Mouse (Mus musculus) forebrain, embryonic 11.5 days (tissue): Measurements from ENCODE around the gene Prim2. TPM values are rescaled to one million over a fixed set of nuclear protein-coding genes. Genes with fewer than 3 reads are reported as not detected.

Source experiments
- ATAC-seq: fragments of 200-750 bp; cut with Nextera tagmentation; replicated peaks from 2 replicates; pipeline ENCODE4 v1.8.0; 2017; ENCODE audit warnings: moderate TSS enrichment; ENCODE audit not compliant: low FRiP score
- DNase-seq: peaks from one replicate; pipeline ENCODE4 v3.0.0-alpha.2; 2017; ENCODE audit warnings: low spot score
- H3K27ac ChIP-seq: fragments of 300-500 bp; sonication (generic); 2 replicates; pipeline ENCODE4 v1.5.1; 2014; ENCODE audit warnings: low read depth, low read length
- H3K27me3 ChIP-seq: fragments of 300-500 bp; sonication (generic); 2 replicates; pipeline ENCODE4 v1.6.1; 2014; ENCODE audit warnings: mild to moderate bottlenecking, low read length, mixed read lengths; ENCODE audit not compliant: control insufficient read depth, insufficient read depth
- H3K36me3 ChIP-seq: fragments of 300-500 bp; sonication (generic); 2 replicates; pipeline ENCODE4 v1.6.1; 2014; ENCODE audit warnings: mild to moderate bottlenecking, low read length, moderate library complexity, mixed read lengths; ENCODE audit not compliant: control insufficient read depth, insufficient read depth
- H3K4me1 ChIP-seq: fragments of 300-500 bp; sonication (generic); replicated peaks from 2 replicates; pipeline ENCODE4 v1.6.1; 2014; ENCODE audit warnings: low read length, mixed read lengths; ENCODE audit not compliant: control insufficient read depth, insufficient read depth
- H3K4me2 ChIP-seq: fragments of 300-500 bp; sonication (generic); 2 replicates; pipeline ENCODE4 v1.6.1; 2014; ENCODE audit warnings: low read depth, mild to moderate bottlenecking, low read length, moderate library complexity, mixed read lengths; ENCODE audit not compliant: severe bottlenecking
- H3K4me3 ChIP-seq: fragments of 300-500 bp; sonication (generic); 2 replicates; pipeline ENCODE4 v1.5.1; 2014; ENCODE audit warnings: low read depth, low read length
- H3K9ac ChIP-seq: fragments of 300-500 bp; sonication (generic); 2 replicates; pipeline ENCODE4 v1.6.1; 2014; ENCODE audit warnings: low read length
- H3K9me3 ChIP-seq: fragments of 300-500 bp; sonication (generic); 2 replicates; pipeline ENCODE4 v1.6.1; 2016; ENCODE audit warnings: low read length, mixed read lengths; ENCODE audit not compliant: control insufficient read depth
- WGBS: fragments of 180-500 bp; shearing (Covaris S2); extraction: QIAGEN DNeasy Blood & Tissue Kit; methylation state at CpG from one replicate; pipeline ENCODE4 v1.1.7; 2014; 5-methylcytosine and 5-hydroxymethylcytosine counted together
- polyA plus RNA-seq: library from polyadenylated mRNA; unstranded; fragments of >200 nt; fragmentation: Nextera tagmentation; extraction: Ambion mirVana; gene quantifications from 2 replicates; pipeline ENCODE4 v1.2.1, GENCODE M21; 2014

Gene Prim2
- polyA plus RNA-seq, 1 experiment from 2014 or later = 58.8 TPM

DNA sequence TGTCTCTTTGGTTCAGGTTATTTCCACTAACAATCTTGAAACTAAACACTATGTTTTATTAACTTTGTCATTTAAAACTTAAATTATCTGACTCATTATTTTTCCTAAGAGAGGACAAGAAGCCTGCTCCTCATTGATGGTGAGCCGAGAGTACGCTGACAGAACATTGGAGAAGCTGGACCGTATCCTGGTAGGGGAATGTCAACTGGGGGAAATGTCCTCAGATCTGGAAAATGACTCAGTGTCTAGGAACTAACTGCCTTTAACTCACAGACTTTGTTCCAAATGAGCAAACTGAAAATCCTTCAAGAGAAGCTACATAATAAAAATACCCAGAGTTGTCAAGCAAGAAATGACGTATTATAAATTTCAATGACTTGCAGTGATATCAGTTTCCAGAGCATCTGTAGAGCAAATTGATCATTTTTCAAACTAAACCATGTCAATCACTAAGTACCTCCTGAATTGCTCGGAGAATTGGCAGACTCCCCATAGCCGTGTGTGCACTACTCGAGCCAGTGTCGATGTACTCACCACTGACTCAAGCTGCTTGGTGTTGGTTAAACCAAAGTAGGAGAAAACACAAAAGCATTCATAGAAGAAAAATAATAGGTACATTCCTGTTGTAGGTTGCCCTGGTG lies 20.0 kb upstream of the Prim2 start:
- Histone ChIP-seq H3K4me3 (no peak overlapping the region), H3K4me2 (no peak overlapping the region), H3K9me3 (no peaks in the 10 kb centered on the region), H3K27ac (no peak overlapping the region), H3K9ac (no peak overlapping the region), H3K4me1 (no peaks in the 10 kb centered on the region), H3K36me3 (no peaks in the 10 kb centered on the region), H3K27me3 (no peaks in the 10 kb centered on the region)
- DNase-seq = no peak
- ATAC-seq = no peak
- 93% methylated on average over 8 of the region's 8 CpGs for WGBS

DNA sequence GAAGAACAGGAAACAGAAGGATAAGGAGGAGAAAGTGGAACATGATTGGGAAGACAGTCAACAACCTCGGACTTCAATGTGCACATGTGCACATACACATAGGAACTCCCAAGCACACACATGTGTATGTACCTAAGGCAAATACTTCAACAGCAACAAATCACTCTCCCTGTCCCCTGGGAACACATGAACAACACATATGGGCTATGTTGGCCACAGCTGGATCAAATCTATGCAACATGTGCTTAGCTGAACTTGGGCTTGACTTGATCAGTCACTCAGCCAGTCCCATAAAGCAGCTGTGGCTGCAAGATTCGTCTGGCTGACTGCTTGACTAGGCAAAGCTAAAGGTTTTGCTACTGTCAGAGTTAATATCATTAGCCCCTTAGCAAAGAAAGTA lies 19.2 kb upstream of the Prim2 start:
- Histone ChIP-seq H3K27ac (no peak overlapping the region), H3K36me3 (no peaks in the 10 kb centered on the region), H3K4me2 (no peak overlapping the region), H3K4me1 (no peaks in the 10 kb centered on the region), H3K27me3 (no peaks in the 10 kb centered on the region), H3K9ac (no peak overlapping the region), H3K4me3 (no peak overlapping the region), H3K9me3 (no peaks in the 10 kb centered on the region)
- ATAC-seq = no peak
- 78% methylated on average over 2 of the region's 2 CpGs for WGBS
- no peak for DNase-seq

DNA sequence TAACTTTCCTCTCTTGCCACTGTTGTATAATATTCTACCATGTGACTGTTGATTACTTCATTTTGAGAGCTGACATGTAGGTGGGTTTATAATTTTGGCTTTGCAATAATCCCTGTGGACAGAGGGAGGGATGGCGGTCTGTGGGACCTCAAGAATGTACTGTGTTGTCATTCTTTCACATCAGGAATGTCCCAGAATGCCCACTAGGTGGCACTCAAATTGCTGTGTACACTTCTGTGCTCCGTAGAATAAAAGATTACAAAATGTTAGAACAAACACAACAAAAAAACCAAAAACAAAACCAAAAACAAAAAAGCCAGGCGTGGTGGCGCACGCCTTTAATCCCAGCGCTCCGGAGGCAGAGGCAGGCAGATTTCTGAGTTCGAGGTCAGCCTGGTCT lies 14.9 kb upstream of the Prim2 start:
- no peaks in the 10 kb centered on the region for H3K9me3 ChIP-seq
- no peak overlapping the region for H3K27ac ChIP-seq
- no peaks in the 10 kb centered on the region for H3K27me3 ChIP-seq
- DNase-seq = no peak
- H3K36me3 ChIP-seq = no peaks in the 10 kb centered on the region
- H3K4me1 ChIP-seq = no peaks in the 10 kb centered on the region
- H3K9ac ChIP-seq = no peak overlapping the region
- whole genome bisulfite sequencing = 61% methylated on average over 8 of the region's 8 CpGs
- H3K4me2 ChIP-seq = no peak overlapping the region
- H3K4me3 ChIP-seq = no peak overlapping the region
- ATAC-seq = no peak

DNA sequence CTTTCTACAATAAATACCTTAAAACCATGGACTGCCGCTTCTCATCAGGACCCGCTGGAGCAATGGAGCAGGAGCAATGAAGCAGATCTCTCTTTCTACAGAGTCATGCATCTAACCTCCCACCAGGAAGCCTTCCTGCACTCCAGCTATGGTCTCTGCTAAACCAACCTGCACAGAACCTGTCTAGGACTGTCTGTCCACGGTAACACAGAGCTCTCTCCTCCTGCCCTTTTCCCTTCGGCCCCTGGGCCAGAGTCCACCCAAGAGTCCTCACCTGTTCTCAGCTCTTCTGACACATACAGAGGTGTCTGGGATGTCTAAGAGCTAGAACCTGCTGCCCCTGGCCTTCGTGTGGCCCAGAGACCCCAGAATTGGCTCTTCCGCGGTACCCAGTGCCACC lies 11.3 kb upstream of the Prim2 start:
- no peaks in the 10 kb centered on the region for H3K4me1 ChIP-seq
- no peaks in the 10 kb centered on the region for H3K27me3 ChIP-seq
- ATAC-seq = no peak
- H3K9ac ChIP-seq = no peak overlapping the region
- H3K9me3 ChIP-seq = no peaks in the 10 kb centered on the region
- DNase-seq = no peak
- H3K4me2 ChIP-seq = no peak overlapping the region
- no peak overlapping the region for H3K27ac ChIP-seq
- no peak overlapping the region for H3K4me3 ChIP-seq
- no peaks in the 10 kb centered on the region for H3K36me3 ChIP-seq
- 92% methylated on average over 7 of the region's 7 CpGs for WGBS

DNA sequence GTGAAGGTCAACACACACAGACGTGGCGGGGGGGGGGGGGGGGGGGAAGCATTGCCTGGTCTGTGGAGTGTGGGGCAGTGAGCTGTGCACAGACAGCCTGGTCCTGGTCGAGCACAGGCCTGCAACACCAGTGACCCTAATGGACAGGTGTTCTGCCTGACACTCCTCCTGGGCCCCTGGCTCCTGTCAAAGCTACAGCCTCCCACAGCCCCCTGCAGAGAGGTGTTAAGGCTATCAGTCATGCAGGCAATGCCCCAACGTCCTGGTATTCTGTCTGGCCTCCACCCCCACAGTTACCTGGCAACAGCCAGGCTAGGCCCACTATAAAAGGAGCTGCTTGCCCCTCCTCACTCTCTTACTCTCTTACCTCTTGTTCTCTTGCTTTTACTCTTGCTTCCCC lies 10.8 kb upstream of the Prim2 start:
- Histone ChIP-seq H3K4me2 (no peak overlapping the region), H3K36me3 (no peaks in the 10 kb centered on the region), H3K9ac (no peak overlapping the region), H3K4me1 (no peaks in the 10 kb centered on the region), H3K27me3 (no peaks in the 10 kb centered on the region), H3K4me3 (no peak overlapping the region), H3K9me3 (no peaks in the 10 kb centered on the region), H3K27ac (no peak overlapping the region)
- no peak for ATAC-seq
- 42% methylated on average over 3 of the region's 4 CpGs for WGBS
- DNase-seq = no peak

DNA sequence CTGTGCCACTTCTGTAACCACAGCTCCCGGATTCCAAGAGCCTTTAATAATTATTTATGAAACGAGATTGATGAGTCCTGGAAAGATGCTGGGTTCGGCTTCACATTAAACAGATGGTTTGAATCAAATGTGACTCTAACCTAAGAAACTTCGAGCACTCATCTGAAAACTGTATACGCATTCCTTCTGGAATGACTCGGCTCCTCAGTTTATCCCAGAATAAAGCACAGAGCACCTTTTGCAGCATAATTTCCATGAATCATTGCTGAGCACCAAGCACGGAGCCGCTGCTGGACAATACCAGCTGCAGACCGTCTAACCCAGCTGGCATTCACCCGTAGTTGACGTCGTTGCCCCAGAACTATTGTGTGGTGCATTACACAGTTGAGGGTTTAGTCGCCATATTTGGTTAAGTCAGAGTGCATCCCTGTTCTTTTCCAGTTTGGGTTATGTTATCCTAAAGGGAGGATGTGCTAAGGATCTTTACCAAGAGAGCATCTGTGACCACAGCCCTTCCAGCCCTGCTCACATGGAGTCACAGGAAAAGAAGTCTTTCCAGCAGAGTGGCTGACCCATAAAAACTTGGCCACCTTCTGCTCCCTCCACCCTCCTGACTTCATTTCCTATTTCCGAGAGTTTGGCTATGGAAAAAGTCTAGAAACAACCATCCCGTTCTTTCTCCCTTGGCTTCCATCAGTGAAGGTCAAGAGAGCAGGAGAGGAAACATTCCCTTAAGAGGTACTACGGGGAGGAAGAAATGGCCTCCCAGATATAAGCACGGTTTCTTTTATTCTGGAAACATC lies 3.8 kb upstream of the Prim2 start:
- H3K9me3 ChIP-seq = no peaks in the 10 kb centered on the region
- H3K4me2 ChIP-seq = no peak overlapping the region
- H3K9ac ChIP-seq = no peak overlapping the region
- WGBS = 82% methylated on average over 17 of the region's 17 CpGs
- ATAC-seq (no peak), DNase-seq (no peak)
- no peak overlapping the region for H3K4me3 ChIP-seq
- no peaks in the 10 kb centered on the region for H3K4me1 ChIP-seq
- no peaks in the 10 kb centered on the region for H3K27me3 ChIP-seq
- H3K27ac ChIP-seq = no peak overlapping the region
- no peaks in the 10 kb centered on the region for H3K36me3 ChIP-seq

DNA sequence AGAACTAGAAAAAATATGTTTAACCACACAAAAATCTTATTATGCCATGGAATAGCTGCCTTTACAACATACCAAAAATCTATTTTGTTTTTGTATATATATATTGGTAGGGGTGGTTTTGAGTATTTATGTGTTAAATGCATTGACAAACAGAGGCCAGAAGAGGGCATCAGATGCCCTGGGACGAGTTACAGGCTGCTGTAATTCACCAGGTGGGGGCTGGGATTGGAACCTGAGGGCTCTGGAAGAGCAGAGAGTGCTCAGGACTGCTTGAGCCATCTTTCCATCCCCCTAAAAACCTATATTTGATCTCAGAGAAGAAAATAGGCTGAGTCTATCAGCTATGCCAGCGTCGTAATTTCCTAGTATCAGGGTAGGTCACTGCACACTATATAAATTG lies 2.9 kb upstream of the Prim2 start:
- Histone ChIP-seq H3K27ac (no peak overlapping the region), H3K4me3 (no peak overlapping the region), H3K4me1 (no peaks in the 10 kb centered on the region), H3K9me3 (no peaks in the 10 kb centered on the region), H3K27me3 (no peaks in the 10 kb centered on the region), H3K9ac (no peak overlapping the region), H3K36me3 (no peaks in the 10 kb centered on the region), H3K4me2 (no peak overlapping the region)
- DNase-seq (no peak), ATAC-seq (no peak)
- 24% methylated on average over 3 of the region's 3 CpGs for WGBS

DNA sequence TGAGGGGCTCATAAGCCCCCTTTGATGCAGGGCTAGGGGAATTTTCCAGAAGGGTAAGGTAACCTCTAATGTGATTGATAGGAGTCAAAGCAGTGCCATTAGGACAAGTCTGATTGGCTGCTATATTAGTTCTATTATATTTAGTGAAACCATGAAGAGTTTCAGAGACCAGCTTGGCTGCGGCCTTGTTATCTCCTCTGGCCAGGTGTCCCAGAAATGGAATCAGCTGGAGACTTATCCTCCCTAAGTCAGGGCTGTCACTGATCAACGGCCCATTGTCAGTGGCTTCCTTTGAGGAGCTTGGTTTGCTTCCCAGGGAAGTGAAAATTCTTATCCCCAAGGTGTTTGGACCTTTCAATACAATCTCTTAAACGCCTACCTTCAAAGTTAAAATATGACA lies 2.5 kb upstream of the Prim2 start:
- Histone ChIP-seq H3K27ac (no peak overlapping the region), H3K4me1 (no peaks in the 10 kb centered on the region), H3K4me2 (no peak overlapping the region), H3K9me3 (no peaks in the 10 kb centered on the region), H3K36me3 (no peaks in the 10 kb centered on the region), H3K9ac (no peak overlapping the region), H3K4me3 (no peak overlapping the region), H3K27me3 (no peaks in the 10 kb centered on the region)
- WGBS = 61% methylated on average over 3 of the region's 3 CpGs
- ATAC-seq = no peak
- no peak for DNase-seq

DNA sequence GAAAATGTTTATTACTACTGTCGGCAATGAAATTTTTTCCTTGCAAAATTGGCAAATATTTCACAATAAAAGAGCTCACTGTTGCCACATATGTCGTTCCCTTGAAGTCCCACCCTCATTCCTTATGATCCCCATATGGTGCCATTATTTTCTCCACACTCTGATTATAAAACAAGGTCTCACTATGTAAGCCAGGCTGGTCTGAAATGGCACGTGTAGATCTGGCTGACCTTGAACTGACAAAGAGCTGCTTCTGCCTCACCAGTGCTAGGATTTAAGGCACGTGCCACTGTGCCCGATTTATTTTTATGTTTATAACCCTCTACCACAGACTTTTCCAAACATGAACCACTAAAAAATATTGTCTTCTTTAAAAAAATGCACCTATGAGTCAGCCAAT lies 1.8 kb upstream of the Prim2 start:
- Histone ChIP-seq H3K4me2 (no peak overlapping the region), H3K27ac (no peak overlapping the region), H3K36me3 (no peaks in the 10 kb centered on the region), H3K9ac (no peak overlapping the region), H3K4me1 (no peaks in the 10 kb centered on the region), H3K4me3 (no peak overlapping the region), H3K9me3 (no peaks in the 10 kb centered on the region), H3K27me3 (no peaks in the 10 kb centered on the region)
- ATAC-seq = no peak
- no peak for DNase-seq
- WGBS = 86% methylated on average over 5 of the region's 5 CpGs
